Mouse (Mus musculus) hematopoietic multipotent progenitor cell, adult 10-12 weeks (in vitro differentiated cells): ENCODE data around the gene Pigh. TPM values are rescaled to one million over a fixed set of nuclear protein-coding genes. Genes with fewer than 3 reads are reported as not detected.

Source experiments
- polyA plus RNA-seq: library from polyadenylated mRNA; stranded (reverse); fragments of >175 nt; gene quantifications from 2 replicates; pipeline ENCODE4 v1.2.3, GENCODE M21; 2012; ENCODE audit warnings: low replicate concordance

The Pigh gene
- polyA plus RNA-seq, result 6.6 and 11.3 TPM in 2 replicates

GRCm38 (mm10) chr12:79089182-79089812 is at the start of gene Pigh:
Gene Pigh (minus strand): TSS chr12:79089651.

GRCm38 (mm10) chr12:79130299-79131177 is 41.1 kb upstream of the Pigh start, which contains the start of gene Arg2:
Gene Arg2 (plus strand): TSS chr12:79130777.

Other genes with a start within 250 kb of the Pigh start
- 2.4 and 7.8 TPM in 2 replicates for gene Atp6v1d, start 228.0 kb downstream of the Pigh start, polyA plus RNA-seq
- 2.3 and 10.2 TPM in 2 replicates for gene Eif2s1, start 227.8 kb downstream of the Pigh start, polyA plus RNA-seq
- 1.1 TPM in 1 of 2 replicates, not detected in the other for gene Plek2, start 182.7 kb downstream of the Pigh start, polyA plus RNA-seq
- gene Tmem229b, start 82.0 kb downstream of the Pigh start, polyA plus RNA-seq, result 42.2 and 44.1 TPM in 2 replicates
- gene Plekhh1, start 60.5 kb downstream of the Pigh start, polyA plus RNA-seq, result 0.16 and 0.18 TPM in 2 replicates
- 0.93 and 1.2 TPM in 2 replicates for gene Arg2, start 41.1 kb upstream of the Pigh start, polyA plus RNA-seq
- 49.4 and 75.2 TPM in 2 replicates for gene Vti1b, start 83.0 kb upstream of the Pigh start, polyA plus RNA-seq
- 0.80 and 1.4 TPM in 2 replicates for gene Rdh11, start 102.6 kb upstream of the Pigh start, polyA plus RNA-seq
- 1.4 and 3.5 TPM in 2 replicates for gene Rdh12, start 119.3 kb upstream of the Pigh start, polyA plus RNA-seq
- gene Zfyve26, start 206.7 kb upstream of the Pigh start, polyA plus RNA-seq, result 6.4 and 14.6 TPM in 2 replicates
- gene Rad51b, start 207.6 kb upstream of the Pigh start, polyA plus RNA-seq, result 0.08 and 0.10 TPM in 2 replicates